Mouse (Mus musculus) limb, embryonic 10.5 days (tissue): Measurements from ENCODE around the gene Phospho2. TPM values are rescaled to one million over a fixed set of nuclear protein-coding genes. Genes with fewer than 3 reads are reported as not detected.

Experiments used
- DNase-seq: peaks from one replicate; pipeline ENCODE4 v3.0.0-alpha.2; 2017; ENCODE audit warnings: low spot score
- H3K27ac ChIP-seq: fragments of 300-500 bp; sonication (generic); 2 replicates; pipeline ENCODE4 v1.5.1; 2016; ENCODE audit warnings: mild to moderate bottlenecking
- H3K27me3 ChIP-seq: fragments of 300-500 bp; sonication (generic); 2 replicates; pipeline ENCODE4 v1.6.1; 2016; ENCODE audit warnings: low read depth, mild to moderate bottlenecking; ENCODE audit not compliant: poor library complexity, severe bottlenecking
- H3K36me3 ChIP-seq: fragments of 300-500 bp; sonication (generic); 2 replicates; pipeline ENCODE4 v1.6.1; 2016; ENCODE audit warnings: mild to moderate bottlenecking, moderate library complexity
- H3K4me1 ChIP-seq: fragments of 300-500 bp; sonication (generic); 2 replicates; pipeline ENCODE4 v1.6.1; 2016
- H3K4me3 ChIP-seq: fragments of 300-500 bp; sonication (generic); 2 replicates; pipeline ENCODE4 v1.5.1; 2016; ENCODE audit warnings: mild to moderate bottlenecking, moderate library complexity
- H3K9me3 ChIP-seq: fragments of 300-500 bp; sonication (generic); replicated peaks from 2 replicates; pipeline ENCODE4 v1.6.1; 2016; ENCODE audit warnings: mild to moderate bottlenecking
- WGBS: fragments of 180-500 bp; shearing (Covaris S2); methylation state at CpG from one replicate; pipeline ENCODE4 v1.1.7; 2016; 5-methylcytosine and 5-hydroxymethylcytosine counted together
- polyA plus RNA-seq: library from polyadenylated mRNA; unstranded; fragments of >200 nt; fragmentation: Nextera tagmentation; extraction: Ambion mirVana; gene quantifications from 2 replicates; pipeline ENCODE4 v1.2.1, GENCODE M21; 2016

Gene Phospho2
- 22.0 and 27.1 TPM in 2 replicates for polyA plus RNA-seq

DNA sequence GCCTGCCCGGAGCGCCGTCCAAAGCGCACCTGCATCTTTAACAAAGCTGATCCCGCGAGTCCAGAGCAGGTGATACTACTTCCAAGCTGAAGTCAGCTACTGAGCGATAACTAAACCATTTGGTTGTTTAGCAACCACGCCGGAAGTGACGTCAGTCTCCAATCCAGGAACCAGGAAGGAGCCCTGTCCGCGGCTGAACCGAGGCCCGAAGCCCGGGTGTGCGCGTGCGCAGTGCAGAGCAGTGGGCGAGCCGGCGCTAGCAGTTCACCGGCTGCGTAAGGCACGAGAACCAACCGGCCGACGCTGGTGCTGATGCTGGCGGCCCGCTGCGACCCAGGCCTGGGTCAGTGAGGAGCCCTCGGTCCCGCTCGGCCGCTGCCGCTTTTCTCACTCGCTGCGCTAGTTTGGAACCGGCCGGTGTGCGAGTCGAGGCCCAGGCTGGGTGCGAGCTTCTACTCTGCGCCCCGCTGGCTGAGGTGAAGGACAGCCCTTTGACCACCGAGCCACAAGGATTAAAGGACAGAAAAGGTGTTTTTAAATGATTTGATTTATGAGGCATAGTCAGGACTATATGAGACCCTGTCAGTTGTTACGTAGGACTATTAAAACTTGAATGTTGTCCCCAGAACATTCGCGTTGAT lies at the start of gene Phospho2, which contains the start of gene Ccdc173:
Gene Phospho2 (plus strand): TSS at position 195 of the 641 bp plus-strand sequence.
Gene Ccdc173 (minus strand): TSS at position 147 of the 641 bp plus-strand sequence.
- Histone ChIP-seq H3K27me3 (no peaks in the 10 kb centered on the region), H3K4me3 (peak within 1 kb of the TSS; percentile 67), H3K9me3 (no peaks in the 10 kb centered on the region), H3K36me3 (peaks cover 20% of the 10 kb centered on the region), H3K27ac (peak within 1 kb of the TSS; percentile 83), H3K4me1 (peaks cover 10% of the 10 kb centered on the region)
- WGBS, result 1% methylated on average over 48 of the region's 48 CpGs
- DNase-seq, result peak; percentile 100

DNA sequence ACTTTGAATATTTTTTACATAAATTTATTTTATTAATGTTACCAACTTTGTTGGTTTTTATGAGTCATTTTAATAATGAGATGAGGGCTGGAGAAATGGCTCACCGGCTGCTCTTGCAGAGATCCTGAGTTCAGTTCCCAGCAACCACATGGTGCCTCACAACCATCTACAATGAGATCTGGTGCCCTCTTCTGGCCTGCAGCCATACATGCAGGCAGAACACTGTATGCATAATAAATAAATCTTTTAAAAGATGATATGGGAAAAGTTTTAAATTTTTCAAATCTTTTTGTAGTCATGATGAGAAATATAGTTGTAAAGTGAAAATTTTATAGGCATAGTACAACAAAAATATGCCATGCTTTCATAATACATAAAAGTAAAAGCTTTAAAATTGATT lies 44.3 kb upstream of the Phospho2 start:
- no peak for DNase-seq
- Histone ChIP-seq H3K4me3 (no peak overlapping the region), H3K9me3 (no peaks in the 10 kb centered on the region), H3K4me1 (no peaks in the 10 kb centered on the region), H3K36me3 (peaks cover 100% of the 10 kb centered on the region), H3K27me3 (no peaks in the 10 kb centered on the region), H3K27ac (no peak overlapping the region)
- WGBS, result 85% methylated on average over 1 of the region's 1 CpGs

- no peak overlapping the region for H3K4me3 ChIP-seq
- no peaks in the 10 kb centered on the region for H3K4me1 ChIP-seq
- H3K27me3 ChIP-seq, result no peaks in the 10 kb centered on the region
- no peak for DNase-seq
- H3K9me3 ChIP-seq, result no peaks in the 10 kb centered on the region
- 85% methylated on average over 5 of the region's 5 CpGs for WGBS
- no peak overlapping the region for H3K27ac ChIP-seq
- no peaks in the 10 kb centered on the region for H3K36me3 ChIP-seq
Measured at GRCm38 (mm10) chr2:69760980-69761379, 28.4 kb upstream of the Phospho2 start.

DNA sequence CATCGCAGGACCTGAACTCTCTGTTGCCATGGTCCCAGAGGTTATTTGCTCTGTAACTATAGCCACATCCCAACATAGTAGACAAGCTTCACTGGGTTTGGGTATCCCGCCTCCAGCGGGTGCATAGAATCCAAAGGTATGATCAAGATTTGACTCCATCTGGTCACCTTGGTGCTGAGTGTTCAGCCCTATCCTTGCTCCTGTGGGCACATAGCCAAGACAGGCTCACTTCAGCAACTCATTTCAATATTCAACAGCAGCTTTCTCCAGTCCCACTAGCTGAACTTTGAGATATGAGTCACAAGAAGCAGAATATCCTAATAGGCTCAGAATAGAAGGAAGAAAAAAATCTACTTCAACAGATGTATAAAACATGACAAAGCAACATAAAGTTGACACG lies 26.1 kb upstream of the Phospho2 start:
- DNase-seq, result no peak
- Histone ChIP-seq H3K36me3 (no peaks in the 10 kb centered on the region), H3K9me3 (no peaks in the 10 kb centered on the region), H3K27ac (no peak overlapping the region), H3K27me3 (no peaks in the 10 kb centered on the region), H3K4me1 (no peaks in the 10 kb centered on the region), H3K4me3 (no peak overlapping the region)
- WGBS, result 96% methylated on average over 4 of the region's 4 CpGs

GRCm38 (mm10) chr2:69764716-69765115 lies 24.7 kb upstream of the Phospho2 start:
- no peak overlapping the region for H3K27ac ChIP-seq
- no peaks in the 10 kb centered on the region for H3K36me3 ChIP-seq

DNA sequence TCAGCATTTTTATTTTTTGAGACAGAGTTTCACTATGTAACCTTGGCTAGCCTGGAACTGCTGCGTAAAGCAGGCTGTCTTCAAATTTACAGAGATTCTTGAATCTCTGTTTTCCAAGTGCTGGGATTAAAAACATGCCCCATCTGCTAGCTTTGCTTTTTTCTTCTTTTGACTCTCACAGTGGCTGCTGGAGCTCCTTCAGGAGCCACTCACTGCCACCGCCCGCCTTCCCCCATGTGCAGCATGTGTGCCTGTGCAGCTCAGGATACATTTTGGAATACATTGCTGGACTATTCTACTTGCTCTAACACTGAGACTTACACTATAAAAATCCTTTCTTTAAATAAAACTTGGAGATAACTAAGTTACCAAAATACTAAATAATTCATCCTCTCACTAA lies 16.1 kb upstream of the Phospho2 start:
- no peak overlapping the region for H3K4me3 ChIP-seq
- H3K27ac ChIP-seq, result no peak overlapping the region
- WGBS, result 95% methylated on average over 3 of the region's 3 CpGs
- no peak for DNase-seq
- H3K4me1 ChIP-seq, result no peaks in the 10 kb centered on the region
- H3K9me3 ChIP-seq, result no peaks in the 10 kb centered on the region
- peaks cover 3% of the 10 kb centered on the region; the same call in 1 of the 2 replicates for H3K36me3 ChIP-seq
- H3K27me3 ChIP-seq, result no peaks in the 10 kb centered on the region

More at GRCm38 (mm10) chr2:69764716-69765115, 24.7 kb upstream of the Phospho2 start:
- Histone ChIP-seq H3K27me3 (no peaks in the 10 kb centered on the region), H3K4me3 (no peak overlapping the region), H3K9me3 (no peaks in the 10 kb centered on the region), H3K4me1 (no peaks in the 10 kb centered on the region)
- WGBS, result 85% methylated on average over 1 of the region's 1 CpGs
- DNase-seq, result no peak

GRCm38 (mm10) chr2:69777985-69778835 lies 11.2 kb upstream of the Phospho2 start:
- no peak for DNase-seq
- no peaks in the 10 kb centered on the region for H3K4me1 ChIP-seq
- peaks cover 7% of the 10 kb centered on the region; the same call in 1 of the 2 replicates for H3K36me3 ChIP-seq
- H3K4me3 ChIP-seq, result no peak overlapping the region
- no peaks in the 10 kb centered on the region for H3K9me3 ChIP-seq
- H3K27ac ChIP-seq, result no peak overlapping the region
- 73% methylated on average over 7 of the region's 7 CpGs for WGBS
- no peaks in the 10 kb centered on the region for H3K27me3 ChIP-seq

GRCm38 (mm10) chr2:69778836-69779177 lies 10.6 kb upstream of the Phospho2 start:
- H3K36me3 ChIP-seq, result peaks cover 7% of the 10 kb centered on the region; the same call in 1 of the 2 replicates
- H3K4me1 ChIP-seq, result no peaks in the 10 kb centered on the region
- H3K27ac ChIP-seq, result no peak overlapping the region
- WGBS, result 50% methylated on average over 5 of the region's 5 CpGs
- no peak for DNase-seq
- H3K9me3 ChIP-seq, result no peaks in the 10 kb centered on the region
- H3K4me3 ChIP-seq, result no peak overlapping the region
- H3K27me3 ChIP-seq, result no peaks in the 10 kb centered on the region

GRCm38 (mm10) chr2:69788974-69789373 lies 449 bp upstream of the Phospho2 start:
- Histone ChIP-seq H3K4me1 (peaks cover 10% of the 10 kb centered on the region), H3K27me3 (no peaks in the 10 kb centered on the region), H3K9me3 (no peaks in the 10 kb centered on the region), H3K27ac (peak overlapping the region; percentile 83), H3K36me3 (peaks cover 16% of the 10 kb centered on the region), H3K4me3 (peak overlapping the region; percentile 67)
- DNase-seq, result no peak
- WGBS, result 34% methylated on average over 9 of the region's 9 CpGs

- Histone ChIP-seq H3K4me1 (peaks cover 10% of the 10 kb centered on the region), H3K4me3 (peak overlapping the region; percentile 67), H3K36me3 (peaks cover 27% of the 10 kb centered on the region), H3K27ac (peak overlapping the region; percentile 83; the same call in 1 of the 2 replicates), H3K27me3 (no peaks in the 10 kb centered on the region), H3K9me3 (no peaks in the 10 kb centered on the region)
- peak; percentile 88 for DNase-seq
- 2% methylated on average over 10 of the region's 10 CpGs for WGBS
Measured at GRCm38 (mm10) chr2:69790285-69790684, 862 bp downstream of the Phospho2 start.

DNA sequence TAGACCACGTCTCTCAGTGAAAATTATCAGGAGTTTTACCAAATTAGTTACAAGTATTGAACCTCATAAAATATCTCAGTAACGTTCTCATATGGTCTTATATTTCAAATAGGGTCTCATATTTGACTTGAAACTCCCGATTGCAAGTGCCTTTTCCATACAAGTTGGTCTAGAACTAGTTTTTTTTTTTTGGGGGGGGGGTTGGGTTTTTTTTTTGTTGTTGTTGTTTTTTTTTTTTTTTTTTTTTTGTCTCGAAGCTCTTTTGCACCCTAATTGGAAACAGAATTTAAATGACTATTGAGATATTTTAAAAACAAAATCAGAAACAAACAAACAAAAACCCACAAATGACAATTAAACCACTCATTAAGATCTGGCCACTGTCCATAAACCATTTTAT lies 1.3 kb downstream of the Phospho2 start:
- H3K9me3 ChIP-seq, result no peaks in the 10 kb centered on the region
- no peak for DNase-seq
- 81% methylated on average over 4 of the region's 4 CpGs for WGBS
- no peak overlapping the region for H3K27ac ChIP-seq
- H3K36me3 ChIP-seq, result peaks cover 31% of the 10 kb centered on the region
- H3K4me1 ChIP-seq, result peaks cover 10% of the 10 kb centered on the region
- H3K27me3 ChIP-seq, result no peaks in the 10 kb centered on the region
- H3K4me3 ChIP-seq, result peak overlapping the region; percentile 67; the same call in 1 of the 2 replicates

- no peaks in the 10 kb centered on the region for H3K9me3 ChIP-seq
- peaks cover 5% of the 10 kb centered on the region for H3K4me1 ChIP-seq
- 52% methylated on average over 5 of the region's 5 CpGs for WGBS
- H3K27ac ChIP-seq, result no peak overlapping the region
- H3K27me3 ChIP-seq, result no peaks in the 10 kb centered on the region
- no peak overlapping the region for H3K4me3 ChIP-seq
- peak; percentile 76 for DNase-seq
- peaks cover 1% of the 10 kb centered on the region; the same call in 1 of the 2 replicates for H3K36me3 ChIP-seq
Measured at GRCm38 (mm10) chr2:69802911-69803312, 13.5 kb downstream of the Phospho2 start.

DNA sequence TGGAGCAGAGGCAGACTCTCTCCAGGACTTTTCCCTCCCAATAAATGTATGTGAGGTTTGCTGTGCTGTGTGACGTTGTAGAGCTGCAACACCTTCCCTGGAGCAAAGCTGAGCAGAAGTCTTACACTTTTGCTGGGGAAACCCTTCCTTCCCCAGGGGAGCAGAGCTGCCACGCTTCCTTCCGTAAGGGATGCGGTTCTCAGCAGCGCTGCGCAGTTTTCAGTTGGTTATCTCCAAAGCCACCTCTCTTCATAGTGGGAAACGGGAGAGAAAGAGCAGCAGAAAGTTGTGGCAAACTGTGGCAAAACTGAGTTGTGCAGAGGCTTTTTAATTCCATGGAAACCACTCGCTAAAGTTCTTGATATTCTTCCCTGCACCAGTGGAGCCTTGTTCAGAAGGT lies 14.3 kb downstream of the Phospho2 start:
- Histone ChIP-seq H3K27ac (no peak overlapping the region), H3K4me1 (peaks cover 5% of the 10 kb centered on the region), H3K27me3 (no peaks in the 10 kb centered on the region), H3K36me3 (no peaks in the 10 kb centered on the region), H3K4me3 (no peak overlapping the region), H3K9me3 (no peaks in the 10 kb centered on the region)
- WGBS, result 69% methylated on average over 8 of the region's 8 CpGs
- DNase-seq, result no peak
